ENCODE assay signal across 8 mouse cellular contexts in genomic region chr1:135171984-135172383, GRCm38 (mm10). TPM values are rescaled to one million over a fixed set of nuclear protein-coding genes. Genes with fewer than 3 reads are reported as not detected.
DNase-seq lines count a peak whose midpoint lies in the region; ATAC-seq and TF ChIP-seq lines count a peak whose summit lies in the region.

No protein-coding gene starts in this region.

- H3K27ac ChIP-seq in heart, embryonic 16.5 days (ENCODE audit: low read length), result no peak overlapping the region
- H3K27ac ChIP-seq in lung, postnatal 0 days (ENCODE audit: low read length), result no peak overlapping the region

- H3K9me3 ChIP-seq in heart, embryonic 16.5 days (replicated peaks; ENCODE audit: control insufficient read depth, low read length), result no peaks in the 10 kb centered on the region
- no peaks in the 10 kb centered on the region for H3K9me3 ChIP-seq in lung, postnatal 0 days (ENCODE audit: low read length)

- no peak for TF ChIP-seq EP300 in lung, postnatal 0 days (IDR thresholded peaks at IDR 0.05)

- ATAC-seq in heart, embryonic 16.5 days (replicated peaks; ENCODE audit: extremely low read depth, insufficient read depth, low FRiP score), result peak; percentile 45; the same call in 1 of the 2 replicates
- peak; percentile 83 for ATAC-seq in lung, postnatal 0 days
- ATAC-seq in activated CD4-positive, CD25-positive, alpha-beta regulatory T cell, adult 4 months, result no peak

- peaks cover 10% of the 10 kb centered on the region for H3K4me1 ChIP-seq in heart, embryonic 16.5 days (ENCODE audit: control insufficient read depth, insufficient read depth, low read length)
- H3K4me1 ChIP-seq in lung, postnatal 0 days (ENCODE audit: insufficient read depth, low read depth, low read length), result no peaks in the 10 kb centered on the region

- WGBS in heart, embryonic 16.5 days, result 46% methylated on average over 6 of the region's 6 CpGs
- 44% methylated on average over 6 of the region's 6 CpGs for WGBS in lung, postnatal 0 days

- H3K4me2 ChIP-seq in heart, embryonic 16.5 days (ENCODE audit: low read depth, low read length), result no peak overlapping the region
- no peak overlapping the region for H3K4me2 ChIP-seq in lung, postnatal 0 days (replicated peaks; ENCODE audit: low read depth, low read length)

- H3K27me3 ChIP-seq in heart, embryonic 16.5 days (ENCODE audit: control insufficient read depth, insufficient read depth, low read length), result peaks cover 45% of the 10 kb centered on the region
- H3K27me3 ChIP-seq in lung, postnatal 0 days (replicated peaks; ENCODE audit: insufficient read depth, low read length), result no peaks in the 10 kb centered on the region

- no peak overlapping the region for H3K4me3 ChIP-seq in heart, embryonic 16.5 days (ENCODE audit: low read length)
- no peak overlapping the region for H3K4me3 ChIP-seq in lung, postnatal 0 days (ENCODE audit: low read depth, low read length)

- no peak overlapping the region for H3K9ac ChIP-seq in heart, embryonic 16.5 days (ENCODE audit: low read length)
- no peak overlapping the region for H3K9ac ChIP-seq in lung, postnatal 0 days (replicated peaks; ENCODE audit: low read depth)

- TF ChIP-seq CTCF in lung, postnatal 0 days (IDR thresholded peaks at IDR 0.05), result peak; percentile 88

- H3K36me3 ChIP-seq in heart, embryonic 16.5 days (ENCODE audit: control insufficient read depth, insufficient read depth), result no peaks in the 10 kb centered on the region
- H3K36me3 ChIP-seq in lung, postnatal 0 days (ENCODE audit: insufficient read depth, low read length), result no peaks in the 10 kb centered on the region

- DNase-seq in 3134 (ENCODE audit: extremely low read depth, insufficient read length, low spot score) (peak; percentile 46), NIH3T3 (ENCODE audit: low read depth) (peak; percentile 93)
- DNase-seq in embryo, embryonic 10.5 days (ENCODE audit: low spot score), result peak; percentile 87
- peak; percentile 84 for DNase-seq in kidney, postnatal 14 days
- peak; percentile 91 for DNase-seq in lung, postnatal 0 days (ENCODE audit: low spot score)
- peak; percentile 56 for DNase-seq in right cerebral cortex, postnatal 14 days

RNA-seq across cellular contexts. Expression of gene Gpr37l1, which starts 4.5 kb away (rescaled TPM):
- not detected in 2 replicates for polyA plus RNA-seq in heart, embryonic 16.5 days (2015; fragmentation: Nextera tagmentation; extraction: Ambion mirVana)
- 0.06 and 0.19 TPM in 2 replicates for polyA plus RNA-seq in lung, postnatal 0 days (2015; fragmentation: Nextera tagmentation; extraction: Ambion mirVana)
- polyA plus RNA-seq in activated CD4-positive, CD25-positive, alpha-beta regulatory T cell, adult 4 months (2017; shearing (Covaris generic)), result not detected

RNA-seq across cellular contexts. Expression of gene Arl8a, which starts 25.4 kb away (rescaled TPM):
- polyA plus RNA-seq in heart, embryonic 16.5 days (2015; fragmentation: Nextera tagmentation; extraction: Ambion mirVana), result 40.2 and 43.9 TPM in 2 replicates
- polyA plus RNA-seq in lung, postnatal 0 days (2015; fragmentation: Nextera tagmentation; extraction: Ambion mirVana), result 51.8 and 56.3 TPM in 2 replicates
- polyA plus RNA-seq in activated CD4-positive, CD25-positive, alpha-beta regulatory T cell, adult 4 months (2017; shearing (Covaris generic)), result 10 to 100 TPM; 10.3 to 10.6 TPM

RNA-seq across cellular contexts. Expression of gene Ptpn7, which starts 39.5 kb away (rescaled TPM):
- polyA plus RNA-seq in heart, embryonic 16.5 days (2015; fragmentation: Nextera tagmentation; extraction: Ambion mirVana), result 7.3 and 20.5 TPM in 2 replicates
- polyA plus RNA-seq in lung, postnatal 0 days (2015; fragmentation: Nextera tagmentation; extraction: Ambion mirVana), result 2.9 and 3.0 TPM in 2 replicates
- 100 to 1,000 TPM; 155 to 193 TPM for polyA plus RNA-seq in activated CD4-positive, CD25-positive, alpha-beta regulatory T cell, adult 4 months (2017; shearing (Covaris generic))
